Mouse (Mus musculus) left cerebral cortex, postnatal 14 days (tissue): ENCODE measurements around the gene Shc3. TPM values are rescaled to one million over a fixed set of nuclear protein-coding genes. Genes with fewer than 3 reads are reported as not detected.

ENCODE experiments used
- DNase-seq, 2 experiments: peaks; one replicate each; pipeline ENCODE4 v3.0.0; 2021 to 2022; ENCODE audit warnings: low spot score in 2 of 2, mixed read lengths in 1 of 2
- intact Hi-C: fragments of 180-260 bp; cut with DNase I; formaldehyde crosslinking; loops from one replicate; pipeline ENCODE4 v1.15.1; 2025
- total RNA-seq, 2 experiments: library from RNA; stranded (reverse); gene quantifications; 2 replicates each; pipeline ENCODE4 v1.2.3; 2021

Shc3 gene
- total RNA-seq, 2 experiments from 2014 or later = 218 to 226 TPM

DNA sequence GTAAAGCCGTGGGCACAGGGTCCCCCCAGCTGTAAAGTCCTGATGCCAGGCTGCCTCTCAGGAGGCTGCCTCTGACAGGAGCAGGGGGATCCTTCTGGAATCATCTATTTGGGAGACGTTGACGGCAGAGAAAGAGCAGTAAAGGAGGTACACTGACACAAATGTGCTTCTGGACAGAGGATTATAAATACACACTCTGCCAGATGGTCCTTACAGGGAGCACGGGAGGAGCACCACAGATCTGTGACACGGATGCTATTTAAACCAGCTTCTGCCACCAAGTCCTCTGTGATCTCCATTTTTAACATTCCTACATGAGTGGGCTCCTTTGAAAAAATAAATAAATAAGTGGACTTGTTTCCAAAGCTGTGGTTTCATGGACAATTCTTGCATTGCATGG lies 63.5 kb downstream of the Shc3 start:
- intact Hi-C loops = no loop called here
- peak in 1 of 2 experiments; percentile 33 for DNase-seq

DNA sequence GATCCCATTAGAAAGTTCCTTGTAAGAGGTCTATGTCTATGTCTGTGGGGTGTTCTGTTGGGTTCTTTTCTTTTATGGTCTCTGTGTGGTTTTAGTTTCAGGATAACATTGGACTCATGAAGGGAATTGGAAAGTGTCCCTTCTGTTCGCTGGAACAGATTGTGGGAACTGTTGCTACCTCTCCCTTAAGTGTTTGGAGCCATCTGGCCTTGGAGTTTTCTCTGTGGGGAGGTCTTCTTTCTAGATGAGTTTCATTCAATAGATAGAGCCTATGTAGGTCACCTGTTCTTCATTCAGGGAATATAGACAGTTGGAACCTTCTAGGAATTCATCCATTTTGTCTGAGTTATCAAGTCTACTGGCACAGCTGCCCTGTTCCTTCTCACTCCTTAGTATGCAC lies 69.5 kb downstream of the Shc3 start:
- intact Hi-C loops = no loop called here
- peak in 1 of 2 experiments; percentile 43 for DNase-seq

DNA sequence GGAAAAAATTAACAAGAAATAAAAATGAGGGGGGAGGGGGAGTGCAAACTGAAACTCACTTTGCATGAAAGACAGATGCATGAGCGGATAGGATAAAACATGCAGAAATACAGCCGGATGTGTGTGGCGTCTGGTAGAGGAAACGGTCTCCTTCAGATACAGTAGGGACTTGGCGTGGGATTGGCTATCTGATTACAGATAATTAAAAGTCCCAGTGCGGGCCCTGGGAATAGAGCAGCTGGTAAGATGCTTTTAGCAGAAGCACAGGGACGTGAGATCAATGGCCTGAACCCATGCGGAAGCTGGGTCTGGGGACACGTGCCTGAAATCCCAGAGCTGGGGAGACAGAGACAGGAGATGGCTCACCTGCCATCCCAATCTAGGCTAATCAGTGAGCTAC lies 75.5 kb downstream of the Shc3 start:
- intact Hi-C loops = no loop called here
- no peak for DNase-seq

DNA sequence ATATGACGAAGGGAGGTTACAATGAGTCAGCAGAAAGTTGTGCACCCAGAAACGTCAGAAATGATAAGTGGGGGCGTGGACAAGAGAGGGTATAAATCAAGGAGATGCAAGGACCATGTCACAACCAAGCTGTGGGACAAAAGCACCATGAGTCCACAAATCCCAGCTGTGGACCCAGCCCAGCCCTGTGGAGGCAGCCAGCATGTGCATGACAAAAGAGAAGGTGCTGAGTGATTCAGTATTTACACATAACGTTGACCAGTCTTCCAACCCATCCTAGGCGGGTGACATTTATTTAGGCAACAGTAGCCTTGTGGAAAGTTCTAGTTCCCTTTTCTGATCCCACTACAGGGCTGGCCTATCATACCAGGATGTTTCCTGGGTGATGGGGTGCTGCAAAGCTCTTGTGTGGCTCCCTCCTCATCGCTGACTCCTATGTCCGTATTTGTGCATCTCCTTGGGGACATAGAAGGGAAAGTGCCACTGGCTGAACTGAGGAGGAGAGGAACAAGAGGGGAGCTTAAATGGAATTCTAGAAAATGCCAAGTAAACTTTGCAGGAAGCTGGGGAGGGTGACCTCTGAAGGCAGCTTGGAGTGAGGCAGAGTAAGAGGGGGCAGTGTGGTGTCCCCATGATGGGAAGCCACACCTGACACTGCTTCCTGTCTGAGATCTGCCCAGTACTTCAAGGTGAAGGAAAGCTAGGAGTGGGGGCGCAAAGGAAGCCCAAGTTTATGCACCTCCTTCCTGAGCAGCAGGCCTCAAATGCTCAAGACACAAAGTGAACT lies 77.4 kb downstream of the Shc3 start:
- intact Hi-C loops = no loop called here
- no peak for DNase-seq

DNA sequence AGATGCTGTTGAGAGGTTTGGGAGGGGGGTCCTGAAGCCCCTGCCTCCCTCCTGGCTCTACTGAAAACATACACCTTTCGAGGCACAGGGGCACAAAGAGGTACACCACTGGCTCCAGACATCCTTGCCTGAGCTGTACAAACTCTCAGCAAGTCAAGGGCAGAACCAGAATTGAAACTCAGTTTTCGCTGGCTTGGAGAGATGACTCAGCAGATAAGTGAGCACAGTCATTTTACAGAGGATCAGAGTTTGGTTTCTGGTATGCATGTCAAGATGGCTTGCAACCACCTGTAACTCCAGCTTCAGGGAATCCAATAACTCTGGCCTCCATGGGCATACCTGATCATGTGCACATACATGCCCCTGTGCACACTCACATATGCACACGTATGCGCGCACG lies 79.0 kb downstream of the Shc3 start:
- DNase-seq = no peak
- intact Hi-C loops = no loop called here

DNA sequence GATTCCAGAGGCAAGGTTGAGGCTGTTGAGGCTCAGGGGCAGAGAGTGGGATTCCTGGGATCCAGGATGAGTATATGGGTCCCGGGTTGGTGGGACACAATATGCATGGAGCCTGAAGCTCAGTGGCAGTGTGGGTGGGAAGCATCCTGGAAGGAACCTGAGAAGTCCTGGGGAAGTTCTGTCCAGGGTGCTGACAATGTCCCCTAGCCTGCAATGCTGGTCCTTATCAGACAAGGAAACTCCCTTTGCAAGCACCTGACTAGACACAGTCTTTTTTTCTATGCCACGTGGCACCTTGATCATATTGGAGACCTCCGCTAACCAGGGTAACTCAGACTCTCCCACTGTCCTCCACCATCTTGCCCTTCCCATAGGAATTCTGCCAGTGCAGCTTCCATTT lies 80.3 kb downstream of the Shc3 start:
- intact Hi-C loops = loop anchor here (10.0 kb wide), 1 partner anchor 76 kb away; the partner anchor contains the start of gene Shc3

DNA sequence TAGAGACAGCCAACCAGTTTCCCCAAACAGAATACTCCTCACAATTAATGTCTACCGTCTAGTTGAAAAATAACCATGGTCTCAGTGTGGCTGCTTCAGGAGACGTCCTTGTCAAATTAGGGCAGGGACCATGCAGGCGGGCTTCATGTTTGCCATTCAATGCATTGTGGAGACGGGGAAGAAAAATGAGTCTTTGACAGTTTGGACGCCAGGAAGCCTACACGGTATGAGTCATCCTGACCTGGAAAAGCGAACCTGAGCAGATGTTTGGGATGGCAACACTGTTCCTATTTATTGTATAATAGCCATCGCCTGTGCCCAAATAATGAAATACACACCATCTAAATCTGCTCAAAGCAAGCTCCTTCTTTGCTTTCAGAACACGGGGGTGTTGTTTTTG lies 83.9 kb downstream of the Shc3 start:
- intact Hi-C loops = loop anchor here (10.0 kb wide), 1 partner anchor 80 kb away; the partner anchor contains the start of gene Shc3
- no peak for DNase-seq

More for the DNA sequence above, 80.3 kb downstream of the Shc3 start:
- DNase-seq = no peak

DNA sequence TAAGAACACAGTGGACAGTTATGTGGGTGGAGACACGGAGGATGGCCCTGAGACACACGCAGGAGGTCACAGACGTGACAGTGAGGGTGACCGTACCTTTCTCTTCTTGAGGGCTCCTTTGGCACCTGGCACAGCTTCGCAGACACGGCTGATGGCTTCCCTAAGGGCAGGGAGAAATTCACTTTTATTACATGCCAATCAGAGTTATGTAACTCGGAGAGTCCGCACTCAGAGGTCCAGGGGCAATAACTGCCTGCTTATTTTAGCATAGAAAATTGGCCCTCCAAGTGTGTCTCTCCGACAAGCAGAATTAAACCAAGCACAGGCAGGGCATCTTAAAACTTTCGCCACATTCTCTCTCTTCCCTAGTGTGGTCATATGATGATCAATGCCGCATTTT lies 86.4 kb downstream of the Shc3 start:
- no peak for DNase-seq
- intact Hi-C loops = loop anchor here (10.0 kb wide), 1 partner anchor 82 kb away; the partner anchor contains the start of gene Shc3

DNA sequence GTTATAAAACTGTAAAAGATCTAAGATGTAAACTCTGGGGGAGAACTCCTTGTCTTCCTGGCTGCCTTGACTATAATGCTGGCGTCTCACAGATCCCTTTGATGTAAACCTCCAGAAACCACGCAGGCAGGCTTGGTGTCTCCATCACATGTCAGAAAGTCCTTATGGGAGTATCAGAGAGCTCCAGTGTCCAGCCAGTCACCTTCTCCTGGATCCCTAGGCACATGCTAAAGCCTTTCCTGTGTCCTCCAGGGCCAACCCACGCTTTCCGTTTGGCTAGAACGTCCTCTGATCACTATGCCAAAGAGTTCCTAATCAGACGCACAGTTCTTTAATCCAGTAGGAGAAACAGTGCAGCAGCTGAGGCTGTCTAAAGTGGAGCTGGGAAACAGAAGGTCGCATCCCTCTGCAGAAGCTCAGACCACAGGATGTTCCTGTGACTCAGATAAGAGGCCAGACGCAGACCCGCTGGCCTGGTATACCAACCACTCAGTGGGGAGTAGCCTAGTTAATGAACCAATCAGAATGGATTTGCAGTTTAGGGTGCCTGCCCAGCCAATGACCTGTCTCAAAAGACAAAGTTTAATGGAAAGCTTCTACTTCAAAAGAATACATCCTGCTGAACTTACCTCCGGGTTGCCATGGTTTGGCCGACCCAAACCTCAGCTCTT lies 88.7 kb downstream of the Shc3 start:
- DNase-seq = no peak
- intact Hi-C loops = loop anchor here (10.0 kb wide), 1 partner anchor 84 kb away; the partner anchor contains the start of gene Shc3

DNA sequence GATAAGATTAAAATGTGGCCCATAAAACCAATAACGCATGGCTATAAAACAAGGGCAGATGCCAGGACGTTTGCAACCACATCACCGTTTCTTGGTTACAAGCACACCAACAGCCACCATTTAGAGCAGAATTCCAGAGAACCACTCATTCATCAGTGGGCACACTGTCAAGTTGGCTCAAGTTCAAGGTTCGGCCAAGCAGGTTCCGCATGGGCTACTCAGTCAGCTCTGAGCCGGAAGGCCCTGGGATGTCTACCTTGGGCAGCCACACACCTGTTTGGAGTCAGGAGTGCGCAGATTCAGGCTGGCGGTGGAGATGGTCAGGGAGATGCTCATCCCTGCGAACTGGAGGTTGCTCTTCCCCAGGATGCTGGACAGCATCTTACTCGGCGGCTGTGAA lies 89.4 kb downstream of the Shc3 start:
- intact Hi-C loops = loop anchor here (10.0 kb wide), 1 partner anchor 85 kb away; the partner anchor contains the start of gene Shc3
- peak in 1 of 2 experiments; percentile 25 for DNase-seq

DNA sequence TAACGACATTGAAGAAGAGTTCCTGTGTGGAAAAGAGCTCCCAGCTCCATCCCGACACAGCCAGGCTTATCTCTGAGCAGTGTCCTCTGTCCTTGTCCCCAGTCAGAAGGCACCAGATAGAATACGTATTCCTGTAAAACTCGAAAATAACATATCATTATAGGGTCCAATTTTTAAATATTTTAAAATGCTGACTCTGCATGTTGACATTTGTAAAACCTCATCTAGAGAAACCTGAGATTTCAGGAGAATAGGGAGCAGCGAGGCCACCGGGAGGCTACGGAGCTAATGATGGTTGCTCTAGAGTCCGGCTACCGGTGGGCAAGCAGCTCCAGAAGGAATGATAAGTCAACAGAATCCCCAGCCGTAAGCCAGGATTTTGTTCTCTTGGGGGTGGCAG lies 92.2 kb downstream of the Shc3 start:
- no peak for DNase-seq
- intact Hi-C loops = no loop called here

DNA sequence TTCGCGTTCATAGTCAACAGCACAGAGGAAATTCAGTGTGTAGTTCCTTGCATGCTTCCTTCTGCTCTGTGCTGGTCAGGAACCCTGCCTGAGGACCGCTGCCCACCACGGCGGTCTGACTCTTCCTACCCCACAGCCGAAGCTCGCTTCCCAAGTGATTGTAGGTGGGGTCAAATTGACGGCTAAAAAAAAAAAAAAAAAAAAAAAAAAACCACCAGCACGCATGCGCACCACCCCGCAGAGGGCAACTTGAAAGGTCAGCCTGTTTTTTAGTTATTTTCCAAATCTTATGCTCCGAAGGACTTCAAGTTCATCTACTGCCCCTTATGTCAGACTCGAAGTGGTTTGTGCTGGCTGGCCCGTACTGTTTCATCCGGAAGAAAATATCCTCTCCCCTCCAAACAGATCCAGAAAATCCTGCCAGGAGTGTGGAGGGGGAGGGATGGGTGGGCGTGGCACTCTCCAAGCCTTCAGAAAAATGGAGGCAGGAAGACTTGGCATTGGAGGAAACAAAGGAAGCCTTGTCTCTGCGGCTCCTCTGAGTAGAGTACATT lies 100.4 kb downstream of the Shc3 start:
- intact Hi-C loops = no loop called here
- no peak for DNase-seq

DNA sequence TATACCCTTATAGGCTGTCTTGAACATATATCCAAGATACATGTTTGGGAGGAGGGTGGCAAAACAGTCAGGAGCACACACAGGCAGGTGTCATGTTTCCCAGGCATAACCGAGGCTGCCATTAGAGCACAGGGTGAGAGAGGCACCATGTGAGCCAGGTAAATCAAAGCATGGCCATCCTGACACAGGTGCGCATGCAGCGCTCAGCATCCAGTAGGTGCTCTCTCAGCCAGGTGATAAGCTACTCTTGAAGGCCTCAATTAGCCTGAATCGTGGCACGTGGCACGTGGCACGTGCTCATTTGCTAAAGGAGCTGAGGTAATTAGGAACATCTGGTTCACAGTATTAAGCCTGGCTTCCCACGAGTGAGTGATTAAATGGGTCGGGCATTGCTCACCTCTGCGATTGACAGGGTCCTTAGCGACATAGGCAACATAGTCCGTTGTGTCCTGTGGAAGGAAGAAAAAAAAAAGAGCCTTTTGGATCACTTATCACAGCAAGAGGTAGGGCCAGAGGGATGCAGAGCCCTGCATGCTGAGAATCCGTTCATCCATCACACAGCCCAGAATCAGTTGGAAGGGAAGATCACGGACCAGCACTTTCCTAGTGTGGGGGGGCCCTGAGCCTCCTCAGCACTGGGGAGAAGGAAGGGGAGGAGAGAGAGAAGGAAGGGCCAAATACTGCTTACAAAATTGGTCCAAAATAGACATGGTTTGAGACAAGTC lies 102.9 kb downstream of the Shc3 start:
- intact Hi-C loops = no loop called here
- no peak for DNase-seq

DNA sequence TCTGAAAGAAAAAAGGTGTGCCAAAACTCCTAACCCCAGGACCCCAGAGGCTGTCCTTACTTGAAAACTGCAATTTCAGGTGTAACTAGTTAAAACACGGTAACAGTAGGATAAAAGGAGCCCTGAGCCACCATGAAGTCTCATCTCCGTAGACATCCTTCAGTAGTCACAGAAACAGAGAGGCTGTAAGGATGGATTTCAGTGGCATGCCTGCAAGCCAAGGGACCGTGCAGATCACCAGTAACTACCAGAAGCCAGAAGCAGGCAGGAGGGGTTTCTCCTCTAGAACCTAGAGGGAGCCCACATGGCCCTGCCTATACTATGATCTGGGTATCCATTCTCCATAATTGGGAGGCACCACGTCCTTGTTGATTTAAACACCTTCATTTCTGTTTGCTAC lies 104.9 kb downstream of the Shc3 start:
- no peak for DNase-seq
- intact Hi-C loops = no loop called here

DNA sequence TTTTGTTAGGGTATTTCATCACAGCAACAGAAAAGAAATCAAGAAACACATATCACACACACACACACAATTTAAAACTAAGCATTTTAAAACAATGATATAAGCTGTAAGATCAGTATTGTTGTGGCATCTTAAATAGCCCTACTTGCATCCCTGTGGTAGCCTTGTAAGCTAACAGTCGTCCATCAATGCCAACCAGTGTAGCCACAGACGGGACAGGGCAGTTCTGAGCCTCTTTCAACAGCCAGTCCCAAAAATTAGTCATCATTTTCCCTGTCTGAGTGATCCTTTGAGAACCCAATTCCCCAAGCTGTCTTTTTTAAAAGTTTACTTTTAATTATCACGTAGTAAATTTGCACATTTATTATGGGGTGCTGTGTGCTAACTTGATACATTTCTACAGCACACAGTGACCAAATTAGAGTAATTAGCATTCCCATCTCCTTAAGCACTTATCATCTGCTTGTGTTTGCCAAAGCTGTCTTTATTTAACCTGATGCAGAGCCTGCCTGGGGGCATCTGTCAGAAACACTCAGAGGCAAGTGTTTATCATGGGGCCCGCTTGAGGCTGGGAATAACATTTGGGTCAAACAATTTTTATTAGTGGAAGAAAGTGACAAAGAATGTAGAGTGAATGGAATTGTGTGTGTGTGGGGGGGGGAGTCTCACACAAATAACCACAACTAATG lies 112.9 kb downstream of the Shc3 start:
- DNase-seq = no peak
- intact Hi-C loops = no loop called here

DNA sequence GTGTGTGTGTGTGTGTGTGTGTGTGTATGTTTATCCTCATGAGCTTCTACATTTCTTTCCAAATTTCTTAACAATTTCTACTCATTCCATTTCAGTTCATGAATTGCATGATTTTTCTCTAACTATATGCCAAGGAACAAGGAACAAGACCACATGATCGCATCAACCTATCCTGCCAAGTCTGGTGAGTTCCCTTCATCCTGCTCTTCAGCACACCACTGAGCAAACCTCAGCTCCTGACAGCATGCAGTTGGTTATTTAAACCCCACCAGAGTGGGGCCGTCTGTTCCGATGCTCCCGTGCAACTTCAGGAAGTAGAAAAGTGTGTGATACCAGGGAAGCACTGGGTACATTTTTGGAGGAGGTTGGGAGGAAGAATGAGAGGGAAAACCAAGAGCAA lies 122.7 kb downstream of the Shc3 start:
- DNase-seq = no peak
- intact Hi-C loops = no loop called here

DNA sequence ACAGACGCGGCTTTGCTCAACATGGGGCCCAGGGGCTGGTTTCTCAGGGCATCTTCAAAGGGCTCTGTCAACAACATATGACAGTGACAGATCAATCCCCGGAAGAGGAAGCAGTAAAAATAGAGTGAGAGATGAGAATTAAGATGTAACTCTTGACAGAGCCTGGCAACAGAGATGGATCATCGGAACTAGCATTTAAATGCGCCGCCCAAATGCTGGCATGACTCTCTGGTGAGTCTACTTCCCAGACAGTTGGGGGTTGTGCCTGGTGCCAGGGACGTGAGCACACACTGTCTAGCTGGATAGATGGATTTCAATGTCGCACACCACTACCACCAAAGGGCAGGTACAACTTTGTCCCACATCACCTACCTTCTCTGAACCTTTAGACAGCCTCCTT lies 126.3 kb downstream of the Shc3 start:
- DNase-seq = no peak
- intact Hi-C loops = no loop called here

DNA sequence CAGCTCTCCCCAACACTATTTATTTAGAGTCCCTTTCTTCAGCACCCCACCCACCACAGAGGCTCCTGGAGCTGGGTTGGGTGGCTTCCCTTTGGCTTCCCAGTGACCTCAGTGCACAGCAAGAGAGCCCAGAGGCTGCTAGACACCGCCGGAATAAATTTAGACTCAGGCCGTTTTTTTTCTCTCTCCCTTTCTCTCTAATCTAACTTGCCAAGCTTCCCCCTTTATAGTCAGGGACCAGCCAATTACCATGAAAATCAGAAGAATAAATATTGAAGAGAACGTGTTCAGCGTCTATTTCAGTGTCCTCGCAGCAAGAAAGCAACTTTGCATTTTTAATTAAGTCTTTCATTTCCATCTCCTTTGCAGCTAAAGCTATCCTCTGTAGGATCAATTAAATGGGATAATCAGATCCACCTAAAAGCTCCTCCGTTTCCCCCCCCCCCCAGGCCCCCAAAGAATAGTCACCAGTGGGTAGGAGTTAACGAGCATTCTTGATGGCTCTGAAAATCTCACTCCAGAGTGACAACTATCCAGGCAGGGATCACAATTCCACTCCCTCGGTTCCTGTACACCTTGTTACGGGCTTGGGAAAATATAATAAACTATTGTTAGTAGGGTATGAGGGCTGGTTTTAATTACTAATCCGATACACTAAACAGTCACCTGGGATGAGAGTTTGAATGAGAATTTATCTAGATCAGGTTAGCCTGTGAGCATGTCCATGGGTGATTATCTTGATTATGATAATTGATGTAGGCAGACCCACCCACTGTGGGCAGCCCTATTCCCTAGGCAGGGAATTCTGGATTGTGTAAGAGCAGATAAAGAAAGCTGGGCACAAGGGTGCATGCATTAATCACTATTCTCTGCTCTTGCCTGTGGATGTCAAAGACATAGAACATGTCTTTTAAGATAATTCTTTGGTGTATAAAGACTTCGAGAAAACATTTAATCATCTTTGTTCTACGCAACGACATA lies 131.8 kb downstream of the Shc3 start:
- intact Hi-C loops = loop anchor here (5.0 kb wide), 1 partner anchor 130 kb away; the partner anchor contains the start of gene Shc3

More for the DNA sequence above, 131.8 kb downstream of the Shc3 start:
- DNase-seq = no peak
